Mouse (Mus musculus): ENCODE results near the gene Eps8l2. TPM values are rescaled to one million over a fixed set of nuclear protein-coding genes. Genes with fewer than 3 reads are reported as not detected.

The Eps8l2 gene
- total and polyA plus RNA-seq, 3 experiments = 0.10 TPM; not detected in 2

DNA sequence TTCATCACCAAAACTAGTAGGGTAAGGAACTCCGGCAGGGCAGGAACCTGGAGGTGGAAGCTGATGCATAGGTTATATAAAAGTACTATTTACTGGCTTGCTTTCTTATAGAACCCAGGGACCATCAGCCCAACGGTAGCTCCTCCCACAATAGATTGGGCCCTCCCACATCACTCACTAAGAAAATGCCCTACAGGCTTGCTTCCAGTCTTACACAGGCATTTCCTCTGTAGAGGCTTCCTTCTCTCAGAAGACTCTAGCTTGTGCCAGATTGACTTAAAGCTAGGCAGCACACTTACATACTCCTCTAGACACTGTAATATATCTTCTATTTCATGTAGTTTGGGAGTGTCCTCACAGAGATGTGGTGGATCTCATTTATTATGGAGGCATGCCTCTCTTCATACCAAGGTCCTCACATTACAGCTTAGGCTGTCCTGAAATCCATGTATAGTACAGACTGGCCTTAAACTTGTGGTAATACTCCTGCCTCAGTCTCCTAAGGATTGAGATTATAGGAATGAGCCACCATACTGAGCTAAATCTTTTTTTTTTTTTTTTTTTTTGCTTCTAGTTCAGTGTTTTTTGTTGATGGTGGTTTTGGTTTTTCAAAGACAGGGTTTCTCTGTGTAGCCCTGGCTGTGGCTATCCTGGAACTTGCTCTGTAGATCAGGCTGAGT, 49.3 kb downstream of the Eps8l2 start:
- Histone ChIP-seq H3K79me2 (ENCODE audit: control insufficient read depth, insufficient read depth, low read length, poor library complexity) (peaks cover 6% of the 10 kb centered on the region), H3K4me3 (ENCODE audit: control insufficient read depth in 1 of 2, insufficient read depth in 1 of 2, low read depth in 2 of 2, low read length in 2 of 2) (peak overlapping the region; percentile 19 to 23), H3K27ac (ENCODE audit: control insufficient read depth, low read depth, low read length) (peak overlapping the region; percentile 94), H3K4me1 (ENCODE audit: control insufficient read depth in 1 of 2, insufficient read depth in 2 of 2, low read length in 2 of 2) (peaks cover 15 to 39% of the 10 kb centered on the region in 2 experiments), H3K27me3 (ENCODE audit: control insufficient read depth in 1 of 2, insufficient read depth in 2 of 2, low read length in 2 of 2) (no peaks in the 10 kb centered on the region), H3K36me3 (ENCODE audit: control insufficient read depth in 1 of 2, insufficient read depth in 2 of 2, low read length in 2 of 2) (peaks cover 0 to 35% of the 10 kb centered on the region in 2 experiments; a peak in 2 of 4 replicates), H3K9ac (ENCODE audit: control insufficient read depth, low read depth, low read length, poor library complexity, severe bottlenecking) (peak overlapping the region; percentile 48), H3K9me3 (replicated peaks; ENCODE audit: insufficient read depth, low read length) (no peaks in the 10 kb centered on the region)
- peak; percentile 90 for DNase-seq (ENCODE audit: low read depth, low spot score)
- TF ChIP-seq RAD21 (IDR thresholded peaks at IDR 0.05; ENCODE audit: low read depth, low read length) = no peak
- TF ChIP-seq CHD1 (IDR thresholded peaks at IDR 0.05; ENCODE audit: low read depth, low read length) = peak; percentile 94
- TF ChIP-seq NELFE (IDR thresholded peaks at IDR 0.05; ENCODE audit: low read depth, low read length) = peak; percentile 52
- no peak for TF ChIP-seq ZKSCAN1 (IDR thresholded peaks at IDR 0.05; ENCODE audit: low read depth, low read length)
- TF ChIP-seq MAZ (IDR thresholded peaks at IDR 0.05; ENCODE audit: low read depth, low read length) = no peak
- TF ChIP-seq BHLHE40 (IDR thresholded peaks at IDR 0.05; ENCODE audit: borderline replicate concordance, low read depth, low read length) = no peak
- no peak for TF ChIP-seq CTCF (IDR thresholded peaks at IDR 0.05 in 2 of 3, conservative IDR thresholded peaks at IDR 0.05 in 1 of 3; ENCODE audit: control insufficient read depth in 1 of 3, insufficient read depth in 1 of 3, low read depth in 2 of 3, low read length in 3 of 3, poor library complexity in 1 of 3, severe bottlenecking in 1 of 3)
- TF ChIP-seq MEF2A (IDR thresholded peaks at IDR 0.05; ENCODE audit: extremely low read depth, insufficient replicate concordance, low read depth, low read length, poor library complexity, severe bottlenecking) = no peak
- no peak for TF ChIP-seq KAT2A (conservative IDR thresholded peaks at IDR 0.05; ENCODE audit: low read depth, low read length)
- no peak for TF ChIP-seq ZC3H11A (IDR thresholded peaks at IDR 0.05; ENCODE audit: low read depth, low read length)
- peak; percentile 88 for TF ChIP-seq TBP (IDR thresholded peaks at IDR 0.05; ENCODE audit: low read depth, low read length)
- TF ChIP-seq CHD2 (IDR thresholded peaks at IDR 0.05; ENCODE audit: low read length) = no peak
- TF ChIP-seq MYC (IDR thresholded peaks at IDR 0.05; ENCODE audit: low read depth, low read length) = 0 out of 2 replicates have a peak, but pooled peaks have one; percentile 10
- TF ChIP-seq TAL1 (IDR thresholded peaks at IDR 0.05; ENCODE audit: low read length) = no peak
- TF ChIP-seq HCFC1 (IDR thresholded peaks at IDR 0.05; ENCODE audit: low read depth, low read length) = no peak; the same call in 1 of the 2 replicates
- no peak for TF ChIP-seq GATA1 (IDR thresholded peaks at IDR 0.05; ENCODE audit: low read depth, low read length)
- 0 out of 2 replicates have a peak, but pooled peaks have one; percentile 52 for TF ChIP-seq POLR2AphosphoS2 (IDR thresholded peaks at IDR 0.05; ENCODE audit: low read length)
- TF ChIP-seq ETS1 (IDR thresholded peaks at IDR 0.05; ENCODE audit: low read depth, low read length) = no peak; the same call in 1 of the 2 replicates
- TF ChIP-seq TCF12 (IDR thresholded peaks at IDR 0.05; ENCODE audit: low read depth, low read length) = peak; percentile 58; the same call in 1 of the 2 replicates
- TF ChIP-seq JUND (IDR thresholded peaks at IDR 0.05; ENCODE audit: low read depth, low read length) = no peak
- TF ChIP-seq ZNF384 (IDR thresholded peaks at IDR 0.05; ENCODE audit: low read depth, low read length) = no peak; the same call in 1 of the 2 replicates
- TF ChIP-seq POLR2A (IDR thresholded peaks at IDR 0.05; ENCODE audit: control insufficient read depth in 1 of 2, insufficient read depth in 1 of 2, low read depth in 1 of 2, low read length in 2 of 2, poor library complexity in 1 of 2) = peak in 1 of 2 experiments; percentile 73; a peak in 2 of 4 replicates
- TF ChIP-seq USF1 (IDR thresholded peaks at IDR 0.05; ENCODE audit: low read depth, low read length) = no peak
- TF ChIP-seq POLR2AphosphoS5 (IDR thresholded peaks at IDR 0.05; ENCODE audit: borderline replicate concordance, low read depth, low read length) = no peak
- TF ChIP-seq SIN3A (IDR thresholded peaks at IDR 0.05; ENCODE audit: low read length) = no peak
- peak; percentile 80; the same call in 1 of the 2 replicates for TF ChIP-seq ZMIZ1 (IDR thresholded peaks at IDR 0.05; ENCODE audit: low read depth, low read length)
- no peak; the same call in none of the 2 replicates for TF ChIP-seq MXI1 (IDR thresholded peaks at IDR 0.05; ENCODE audit: low read depth, low read length)
- TF ChIP-seq UBTF (IDR thresholded peaks at IDR 0.05; ENCODE audit: borderline replicate concordance, insufficient read depth, low read depth, low read length) = no peak
- TF ChIP-seq MAX (IDR thresholded peaks at IDR 0.05; ENCODE audit: low read length) = no peak
- no peak for TF ChIP-seq ELF1 (IDR thresholded peaks at IDR 0.05; ENCODE audit: low read depth, low read length)
- TF ChIP-seq USF2 (IDR thresholded peaks at IDR 0.05; ENCODE audit: borderline replicate concordance in 1 of 2, insufficient read depth in 1 of 2, low read depth in 1 of 2, low read length in 2 of 2) = no peak
- TF ChIP-seq RCOR1 (IDR thresholded peaks at IDR 0.05; ENCODE audit: low read depth, low read length) = no peak
- no peak for TF ChIP-seq EP300 (IDR thresholded peaks at IDR 0.05; ENCODE audit: low read depth in 1 of 2, low read length in 2 of 2)
- TF ChIP-seq MAFK (IDR thresholded peaks at IDR 0.05; ENCODE audit: borderline replicate concordance, low read depth, low read length) = no peak
- no peak for TF ChIP-seq SMC3 (IDR thresholded peaks at IDR 0.05; ENCODE audit: low read depth, low read length)
- TF ChIP-seq MYB (IDR thresholded peaks at IDR 0.05; ENCODE audit: low read depth, low read length) = no peak

All from MEL (cell line).